Mouse (Mus musculus): Measurements from ENCODE around the gene Gm1123. TPM values are rescaled to one million over a fixed set of nuclear protein-coding genes. Genes with fewer than 3 reads are reported as not detected.

Gene Gm1123
- polyA plus RNA-seq (2012; rRNA removed) = 0.04 TPM in 1 of 2 replicates, not detected in the other

GRCm38 (mm10) chr9:99035575-99035974 is at the start of gene Gm1123:
Gm1123 (minus strand) TSS chr9:99035715.

GRCm38 (mm10) chr9:98985800-98986475 is 49.6 kb downstream of the Gm1123 start, which contains the start of gene Faim:
Faim (plus strand) TSS chr9:98986373.

Other genes starting within 250 kb of the Gm1123 start
- 0.11 TPM in 1 of 2 replicates, not detected in the other for gene Prr23a1, start 193.2 kb downstream of the Gm1123 start, polyA plus RNA-seq (2012; rRNA removed)
- gene Prr23a2, start 179.2 kb downstream of the Gm1123 start, polyA plus RNA-seq (2012; rRNA removed) = not detected in 2 replicates
- gene Prr23a3, start 170.9 kb downstream of the Gm1123 start, polyA plus RNA-seq (2012; rRNA removed) = 0.04 TPM in 1 of 2 replicates, not detected in the other
- gene 7420426K07Rik, start 132.6 kb downstream of the Gm1123 start, polyA plus RNA-seq (2012; rRNA removed) = not detected in 2 replicates
- gene Foxl2, start 80.4 kb downstream of the Gm1123 start, polyA plus RNA-seq (2012; rRNA removed) = 0.44 and 0.64 TPM in 2 replicates
- gene Faim, start 49.3 kb downstream of the Gm1123 start, polyA plus RNA-seq (2012; rRNA removed) = 38.3 and 39.0 TPM in 2 replicates
- gene Pik3cb, start 104.9 kb upstream of the Gm1123 start, polyA plus RNA-seq (2012; rRNA removed) = 7.3 and 8.4 TPM in 2 replicates
- not detected in 2 replicates for gene Faiml, start 201.5 kb upstream of the Gm1123 start, polyA plus RNA-seq (2012; rRNA removed)
- gene Cep70, start 207.7 kb upstream of the Gm1123 start, polyA plus RNA-seq (2012; rRNA removed) = 36.4 and 40.8 TPM in 2 replicates